Mouse (Mus musculus) liver, embryonic 16.5 days (tissue): ENCODE data around the gene Efcab9. TPM values are rescaled to one million over a fixed set of nuclear protein-coding genes. Genes with fewer than 3 reads are reported as not detected.

Source experiments
- ATAC-seq: fragments of 200-750 bp; cut with Nextera tagmentation; 2 replicates; pipeline ENCODE4 v1.8.0; 2017; ENCODE audit warnings: low read depth, mild to moderate bottlenecking, moderate number of reproducible peaks, moderate library complexity
- H3K27ac ChIP-seq: fragments of 300-500 bp; sonication (generic); 2 replicates; pipeline ENCODE4 v1.5.1; 2014; ENCODE audit warnings: mild to moderate bottlenecking, low read length
- H3K27me3 ChIP-seq: fragments of 300-500 bp; sonication (generic); 2 replicates; pipeline ENCODE4 v1.6.1; 2014; ENCODE audit warnings: low read depth, low read length, mixed read lengths; ENCODE audit not compliant: control insufficient read depth, insufficient read depth
- H3K36me3 ChIP-seq: fragments of 300-500 bp; sonication (generic); 2 replicates; pipeline ENCODE4 v1.6.1; 2014; ENCODE audit warnings: mild to moderate bottlenecking; ENCODE audit not compliant: control insufficient read depth, insufficient read depth
- H3K4me1 ChIP-seq: fragments of 300-500 bp; sonication (generic); 2 replicates; pipeline ENCODE4 v1.6.1; 2014; ENCODE audit warnings: low read depth, low read length, mixed read lengths; ENCODE audit not compliant: control insufficient read depth
- H3K4me2 ChIP-seq: fragments of 300-500 bp; sonication (generic); 2 replicates; pipeline ENCODE4 v1.6.1; 2014; ENCODE audit warnings: low read depth, low read length, mixed read lengths
- H3K4me3 ChIP-seq: fragments of 300-500 bp; sonication (generic); 2 replicates; pipeline ENCODE4 v1.5.1; 2014; ENCODE audit warnings: low read depth, mild to moderate bottlenecking, low read length
- H3K9ac ChIP-seq: fragments of 300-500 bp; sonication (generic); 2 replicates; pipeline ENCODE4 v1.6.1; 2014; ENCODE audit warnings: low read depth, low read length
- H3K9me3 ChIP-seq: fragments of 300-500 bp; sonication (generic); replicated peaks from 2 replicates; pipeline ENCODE4 v1.6.1; 2016; ENCODE audit warnings: low read length; ENCODE audit not compliant: control insufficient read depth
- WGBS: fragments of 180-500 bp; shearing (Covaris S2); extraction: QIAGEN DNeasy Blood & Tissue Kit; methylation state at CpG from one replicate; pipeline ENCODE4 v1.1.7; 2014; ENCODE audit not compliant: insufficient replicate concordance; 5-methylcytosine and 5-hydroxymethylcytosine counted together
- polyA plus RNA-seq: library from polyadenylated mRNA; unstranded; fragments of >200 nt; fragmentation: Nextera tagmentation; extraction: Ambion mirVana; gene quantifications from 2 replicates; pipeline ENCODE4 v1.2.1, GENCODE M21; 2015

The Efcab9 gene
- polyA plus RNA-seq, 1 experiment from 2014 or later, result 0.34 TPM

GRCm38 (mm10) chr11:32481525-32481924 lies 50.4 kb downstream of the Efcab9 start:
- ATAC-seq, result no peak
- 36% methylated on average over 2 of the region's 2 CpGs for WGBS
- Histone ChIP-seq H3K4me1 (no peaks in the 10 kb centered on the region), H3K36me3 (no peaks in the 10 kb centered on the region), H3K9me3 (no peaks in the 10 kb centered on the region), H3K4me2 (no peak overlapping the region), H3K9ac (no peak overlapping the region), H3K27me3 (no peaks in the 10 kb centered on the region), H3K4me3 (no peak overlapping the region), H3K27ac (no peak overlapping the region)

GRCm38 (mm10) chr11:32475487-32476236 lies 56.2 kb downstream of the Efcab9 start:
- no peaks in the 10 kb centered on the region for H3K27me3 ChIP-seq
- 60% methylated on average over 5 of the region's 5 CpGs for WGBS
- H3K4me1 ChIP-seq, result no peaks in the 10 kb centered on the region
- H3K9ac ChIP-seq, result no peak overlapping the region
- H3K36me3 ChIP-seq, result no peaks in the 10 kb centered on the region
- H3K4me2 ChIP-seq, result no peak overlapping the region
- no peak overlapping the region for H3K4me3 ChIP-seq
- no peak overlapping the region for H3K27ac ChIP-seq
- H3K9me3 ChIP-seq, result no peaks in the 10 kb centered on the region
- no peak for ATAC-seq

GRCm38 (mm10) chr11:32474725-32475124 lies 57.2 kb downstream of the Efcab9 start:
- Histone ChIP-seq H3K4me1 (no peaks in the 10 kb centered on the region), H3K27me3 (no peaks in the 10 kb centered on the region), H3K9ac (no peak overlapping the region), H3K4me3 (no peak overlapping the region), H3K27ac (no peak overlapping the region), H3K36me3 (no peaks in the 10 kb centered on the region), H3K4me2 (no peak overlapping the region), H3K9me3 (no peaks in the 10 kb centered on the region)
- 50% methylated on average over 3 of the region's 3 CpGs for WGBS
- ATAC-seq, result no peak

Other genes starting within 250 kb of the Efcab9 start
- 72,809 and 72,929 TPM in 2 replicates for gene Hba-a1, start 248.6 kb downstream of the Efcab9 start, polyA plus RNA-seq
- gene Hbq1b, start 245.1 kb downstream of the Efcab9 start, polyA plus RNA-seq, result 158 and 159 TPM in 2 replicates
- 165,200 and 165,281 TPM in 2 replicates for gene Hba-a2, start 235.6 kb downstream of the Efcab9 start, polyA plus RNA-seq
- 6.4 and 7.3 TPM in 2 replicates for gene Hbq1a, start 232.0 kb downstream of the Efcab9 start, polyA plus RNA-seq
- 0.82 and 1.3 TPM in 2 replicates for gene Sh3pxd2b, start 184.3 kb downstream of the Efcab9 start, polyA plus RNA-seq
- gene Ubtd2, start 76.7 kb downstream of the Efcab9 start, polyA plus RNA-seq, result 3.8 and 4.5 TPM in 2 replicates
- 3.6 and 4.8 TPM in 2 replicates for gene Stk10, start 1.2 kb upstream of the Efcab9 start, polyA plus RNA-seq
- 19.5 and 19.8 TPM in 2 replicates for gene Fbxw11, start 110.6 kb upstream of the Efcab9 start, polyA plus RNA-seq